Mouse (Mus musculus) urinary bladder, adult 18-20 months (tissue): ENCODE measurements around the gene Hes1.

Experiments used
- DNase-seq, 2 experiments: peaks; one replicate each; pipeline ENCODE4 v3.0.0; 2022; ENCODE audit warnings: low spot score in 2 of 2, mixed read lengths in 2 of 2

Hes1 gene

GRCm38 (mm10) chr16:30114451-30114850 is 50.3 kb downstream of the Hes1 start:
- DNase-seq = no peak
